Mouse (Mus musculus) gastrocnemius, adult 18-20 months (tissue): ENCODE results near the gene Mfn2. TPM values are rescaled to one million over a fixed set of nuclear protein-coding genes. Genes with fewer than 3 reads are reported as not detected.

Experiments used
- DNase-seq: peaks from one replicate; pipeline ENCODE4 v3.0.0; 2021; ENCODE audit warnings: low spot score
- long read RNA-seq, 2 experiments: library from polyadenylated mRNA; stranded (forward); transcript quantifications; one replicate each; pipeline ENCODE4 v2.0.0; 2021
- total RNA-seq, 2 experiments: library from RNA; stranded (reverse); gene quantifications; 2 replicates each; pipeline ENCODE4 v1.2.3; 2021

The Mfn2 gene
- 100 to 1,000 TPM; 403 to 443 TPM for total RNA-seq
- long read RNA-seq, experiment 1, full-length matches to known transcripts: 718 of 1,074 reads
- long read RNA-seq, experiment 1, partial matches to known transcripts: 179 of 1,074 reads
- long read RNA-seq, experiment 1, other reads (novel, unspliced or antisense): 177 of 1,074 reads
- long read RNA-seq, experiment 2, full-length matches to known transcripts: 398 of 632 reads
- long read RNA-seq, experiment 2, partial matches to known transcripts: 94 of 632 reads
- long read RNA-seq, experiment 2, other reads (novel, unspliced or antisense): 140 of 632 reads

DNA sequence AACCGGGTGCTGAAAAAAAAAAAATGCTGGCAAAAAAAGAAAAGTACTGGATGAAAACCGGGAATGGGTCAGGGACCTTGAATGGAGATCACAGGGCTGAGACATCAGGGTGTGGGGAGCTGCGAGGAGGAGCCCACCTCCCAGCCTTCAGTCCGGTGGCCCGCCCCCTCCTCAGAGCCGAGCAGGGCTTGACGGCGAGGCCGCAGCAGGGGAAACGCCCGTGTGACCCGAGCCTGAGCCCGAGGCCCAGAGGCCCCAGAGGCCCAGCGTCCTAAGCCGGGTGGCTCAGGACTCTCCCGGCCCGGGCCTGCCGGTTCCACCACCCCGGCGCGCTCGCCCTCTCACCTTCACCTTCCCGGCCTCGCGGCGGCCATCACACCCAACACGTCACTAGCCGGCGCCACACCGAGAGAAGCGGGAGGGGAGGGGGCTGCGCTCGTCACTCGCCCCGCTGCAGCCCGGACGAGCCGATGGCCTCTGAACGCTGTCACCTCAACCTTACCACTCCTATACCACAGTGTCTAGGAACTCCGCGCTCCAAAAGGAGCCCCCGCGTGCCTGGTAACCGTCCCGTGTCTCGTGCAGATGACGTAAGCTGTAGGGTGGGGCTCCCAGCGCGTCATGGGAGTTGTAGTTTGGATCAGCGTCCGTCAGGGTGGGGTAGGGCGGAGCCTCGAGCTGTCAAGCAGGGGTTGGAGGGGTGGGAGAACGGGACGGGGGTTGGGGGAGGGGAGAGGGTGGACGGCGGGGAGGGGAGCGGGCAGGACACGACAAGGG lies at the start of gene Mfn2:
Gene Mfn2, minus strand, starts transcription at position 392 of the 777 bp plus-strand sequence.
- peak; percentile 92 for DNase-seq

DNA sequence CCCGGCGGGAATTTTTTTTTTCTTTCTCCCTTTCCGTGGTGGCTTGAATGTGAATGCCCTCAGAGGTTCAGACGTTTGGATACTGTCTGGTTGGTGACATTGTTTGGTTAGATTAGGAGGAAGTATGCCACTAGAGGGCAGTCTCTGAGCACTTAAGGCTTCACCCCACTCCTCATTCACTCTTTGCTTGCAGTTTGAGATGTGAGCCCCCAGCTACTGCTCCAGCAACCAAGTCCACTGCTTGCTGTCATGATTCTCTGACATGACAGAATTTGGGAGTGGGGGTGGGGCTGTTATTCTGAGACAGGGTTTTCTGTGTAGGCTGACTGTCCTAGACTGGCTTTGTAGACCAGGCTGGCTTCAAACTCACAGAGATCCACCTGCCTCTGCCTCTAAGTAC lies 49.1 kb upstream of the Mfn2 start:
- DNase-seq: no peak

DNA sequence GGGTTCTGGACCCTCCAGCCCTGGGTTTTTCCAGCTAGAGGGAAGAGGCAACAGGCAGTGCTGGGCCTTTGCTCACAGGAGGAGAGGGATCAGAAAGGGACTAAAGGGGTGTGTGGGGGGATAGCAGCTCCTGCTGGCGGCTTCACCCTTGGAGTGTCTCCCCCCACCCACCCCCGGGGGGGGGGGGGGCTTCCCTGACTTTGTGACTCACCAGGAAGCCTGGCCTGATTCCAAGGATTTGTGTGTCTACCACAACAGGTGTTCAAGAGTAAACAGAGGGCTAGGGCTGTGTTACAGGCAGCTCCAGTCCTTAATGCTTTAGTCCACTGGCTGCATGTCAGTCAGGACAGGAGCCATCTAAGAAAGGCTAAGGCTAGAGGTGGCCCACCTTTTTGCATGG lies 43.0 kb upstream of the Mfn2 start:
- DNase-seq: no peak

DNA sequence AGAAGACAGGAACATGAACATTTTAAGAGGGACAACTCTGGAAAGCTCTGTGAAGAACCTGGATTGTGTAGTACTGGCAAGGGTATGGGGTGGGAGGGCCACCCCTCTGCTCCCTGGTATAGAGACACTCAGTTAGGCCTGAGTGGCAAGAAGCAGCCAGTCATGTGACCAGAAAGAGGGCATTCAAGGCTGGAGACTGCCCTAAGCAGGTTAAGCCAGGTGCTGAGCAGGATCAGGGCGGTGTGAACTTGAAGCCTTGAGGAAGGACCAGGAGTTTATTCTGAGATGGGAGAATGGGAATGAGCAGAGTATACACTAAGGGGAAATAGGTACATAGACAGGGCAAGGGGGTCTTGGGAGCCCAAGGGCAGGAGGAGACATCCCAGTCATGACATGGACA lies 38.5 kb upstream of the Mfn2 start:
- DNase-seq: no peak

DNA sequence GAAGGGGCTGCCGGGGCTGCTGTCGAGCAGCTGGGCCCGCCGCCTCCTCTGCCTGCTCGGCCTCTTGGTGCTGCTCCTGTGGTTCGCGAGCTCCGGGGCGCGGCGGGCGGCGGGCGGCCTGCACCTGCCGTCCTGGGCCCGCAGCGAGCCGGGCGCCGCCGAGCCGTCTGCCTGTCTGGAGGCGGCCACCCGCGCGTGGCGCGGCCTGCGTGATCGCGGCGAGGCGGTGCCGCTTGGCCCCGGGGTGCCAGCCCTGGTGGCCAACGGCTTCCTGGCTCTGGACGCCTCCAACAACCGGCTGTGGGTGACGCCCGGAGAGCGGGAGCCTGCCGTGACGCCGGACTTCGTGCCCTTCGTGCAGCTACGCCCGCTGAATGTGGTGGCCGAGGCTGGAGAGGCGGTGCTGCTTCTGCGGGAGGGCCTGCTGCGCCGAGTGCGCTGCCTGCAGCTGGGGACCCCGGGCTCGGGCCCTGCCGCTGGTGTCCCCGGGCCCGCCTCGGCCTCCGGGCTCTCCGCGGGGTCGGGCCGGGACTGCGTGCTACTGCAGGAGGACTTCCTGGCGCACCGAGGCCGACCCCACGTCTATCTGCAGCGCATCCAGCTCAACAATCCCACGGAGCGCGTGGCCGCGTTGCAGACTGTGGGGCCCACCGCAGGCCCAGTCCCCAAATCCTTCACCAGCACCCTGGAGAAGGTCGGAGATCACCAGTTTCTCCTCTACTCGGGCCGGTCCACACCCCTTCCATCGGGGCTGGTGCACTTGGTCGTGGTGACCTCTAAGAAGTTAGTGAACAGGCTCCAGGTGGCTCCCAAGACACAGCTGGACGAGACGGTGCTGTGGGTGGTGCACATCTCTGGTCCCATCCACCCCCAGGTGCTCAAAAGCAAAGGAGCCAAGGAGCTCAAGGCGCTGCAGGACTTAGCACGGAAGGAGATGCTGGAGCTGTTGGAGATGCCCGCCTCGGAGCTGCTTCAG lies 36.8 kb upstream of the Mfn2 start:
- DNase-seq: no peak

DNA sequence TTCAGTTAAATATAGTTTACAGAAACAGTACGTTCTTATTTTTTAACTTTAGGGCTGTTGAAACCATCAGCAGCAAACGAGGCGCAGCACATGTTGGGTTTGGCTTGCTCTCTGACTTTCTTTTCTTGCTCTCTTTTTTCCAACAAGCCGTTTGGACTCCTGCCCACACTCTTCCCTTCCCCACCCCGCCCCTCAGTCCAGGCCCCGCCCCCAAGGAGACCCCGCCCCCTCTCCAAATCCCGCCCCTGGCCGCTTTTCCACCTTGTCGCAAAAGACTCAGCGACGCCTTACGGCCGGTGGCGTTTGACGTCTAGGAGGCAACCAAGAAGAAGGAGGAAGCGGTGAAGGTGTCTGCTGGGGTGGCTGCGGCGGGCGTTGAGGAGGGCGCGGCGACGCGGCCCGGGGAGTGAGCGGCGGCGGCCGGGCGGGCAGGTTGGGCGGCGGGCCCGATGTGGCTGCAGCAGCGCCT lies 36.1 kb upstream of the Mfn2 start, which contains the start of gene 2510039O18Rik:
Gene 2510039O18Rik, plus strand, starts transcription at position 320 of the 469 bp plus-strand sequence.
- peak; percentile 85 for DNase-seq

DNA sequence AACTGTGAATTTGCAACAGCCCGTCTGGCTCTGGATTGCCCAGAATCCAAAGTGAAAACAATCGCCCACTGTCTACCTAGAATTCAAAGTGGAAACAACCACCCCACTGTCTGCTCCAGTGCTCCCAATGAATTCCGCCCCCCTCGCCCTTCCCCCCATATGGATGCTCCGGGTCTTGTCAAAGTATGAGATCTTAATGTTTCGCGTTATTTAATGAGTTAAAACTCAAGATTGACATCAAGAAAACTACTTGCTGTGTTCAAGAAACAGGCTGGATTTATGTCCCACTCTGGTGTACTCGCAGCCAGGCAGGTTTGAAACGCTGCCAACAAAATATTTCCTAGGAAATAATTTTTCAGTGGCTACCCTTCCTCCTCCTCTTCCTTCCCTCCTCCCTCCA lies 35.6 kb upstream of the Mfn2 start:
- DNase-seq: peak; percentile 38

DNA sequence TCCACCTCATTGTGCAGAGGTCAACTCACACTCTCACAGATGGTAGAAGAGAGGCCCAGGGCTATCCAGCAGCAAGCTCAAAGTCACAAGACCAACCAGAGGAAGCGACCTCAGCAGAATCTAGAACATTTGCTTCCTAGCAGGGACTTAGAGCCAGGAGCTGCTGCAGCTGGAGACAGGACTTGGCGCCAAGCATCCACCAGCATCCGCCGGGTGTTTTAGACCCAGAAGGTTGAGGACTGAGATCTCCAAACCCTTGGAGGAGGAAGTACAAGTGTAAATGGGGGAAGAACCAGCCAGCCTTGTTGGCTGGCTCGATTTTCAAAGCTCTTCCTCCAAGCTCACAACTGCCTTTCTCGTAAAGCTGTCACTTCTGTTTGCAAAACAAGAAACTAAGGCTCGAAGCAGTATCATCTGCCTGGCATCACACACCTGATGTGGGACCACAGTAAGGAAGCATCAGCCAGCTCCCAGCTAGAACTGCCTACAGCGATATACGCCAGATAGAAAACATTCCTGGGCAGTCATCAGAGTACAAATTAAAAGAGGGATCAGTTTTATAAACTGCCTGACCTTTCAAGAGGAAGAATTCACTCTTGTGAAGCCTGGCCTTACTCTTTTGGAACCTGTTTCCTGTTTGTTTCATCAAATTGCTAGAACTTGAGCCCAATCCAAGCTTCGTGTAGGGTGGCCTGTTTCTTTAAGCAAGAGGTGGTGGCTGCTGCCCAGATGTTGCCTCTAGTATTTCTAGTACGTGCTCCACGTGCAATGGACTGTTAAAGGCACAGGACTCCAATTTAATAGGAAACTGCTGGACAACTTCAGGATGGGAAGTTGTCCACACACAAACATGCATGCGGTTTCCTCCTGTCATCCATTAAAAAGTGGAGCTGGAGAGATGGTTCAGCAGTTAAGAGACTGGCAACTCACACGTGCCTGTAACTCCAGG lies 33.9 kb upstream of the Mfn2 start:
- peak; percentile 65 for DNase-seq

DNA sequence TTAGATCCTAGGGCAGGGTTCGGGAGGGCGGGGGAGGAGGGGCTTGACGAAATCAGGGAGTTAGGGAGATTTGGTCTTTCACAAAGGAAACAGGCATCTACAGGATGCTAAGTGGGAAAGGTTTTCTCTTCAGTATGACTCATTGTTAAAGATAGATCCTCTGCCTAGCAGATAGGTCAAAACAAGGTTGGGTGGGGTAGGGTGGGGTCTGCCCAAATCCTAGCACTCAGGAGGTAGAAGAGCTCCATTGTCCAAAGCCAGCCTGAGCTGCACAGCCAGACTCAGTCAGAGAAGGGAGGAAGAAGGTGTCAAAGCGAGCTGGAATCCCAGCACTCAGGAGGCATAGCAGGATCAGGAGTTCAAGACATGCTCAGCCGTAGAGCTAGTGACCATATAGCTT lies 33.0 kb upstream of the Mfn2 start:
- no peak for DNase-seq

DNA sequence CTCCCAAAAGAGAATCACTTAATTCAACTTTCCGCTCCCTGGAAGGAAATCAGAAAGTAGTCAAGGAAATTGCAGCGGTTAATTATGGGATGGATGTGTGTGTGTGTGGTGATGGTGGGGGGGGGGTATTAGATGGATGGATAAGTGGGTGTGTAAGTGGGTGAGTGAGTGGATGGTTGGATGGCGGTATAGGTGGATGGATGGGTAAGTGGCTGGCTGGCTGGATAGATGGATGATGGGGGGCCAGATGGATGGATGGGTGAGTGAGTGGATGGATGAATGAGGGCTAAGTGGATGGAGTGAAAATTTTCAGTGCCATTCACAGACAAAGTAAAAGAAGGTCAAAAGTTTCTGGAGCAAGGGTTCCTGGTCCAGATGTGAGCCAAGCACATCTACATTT lies 32.5 kb upstream of the Mfn2 start:
- no peak for DNase-seq

DNA sequence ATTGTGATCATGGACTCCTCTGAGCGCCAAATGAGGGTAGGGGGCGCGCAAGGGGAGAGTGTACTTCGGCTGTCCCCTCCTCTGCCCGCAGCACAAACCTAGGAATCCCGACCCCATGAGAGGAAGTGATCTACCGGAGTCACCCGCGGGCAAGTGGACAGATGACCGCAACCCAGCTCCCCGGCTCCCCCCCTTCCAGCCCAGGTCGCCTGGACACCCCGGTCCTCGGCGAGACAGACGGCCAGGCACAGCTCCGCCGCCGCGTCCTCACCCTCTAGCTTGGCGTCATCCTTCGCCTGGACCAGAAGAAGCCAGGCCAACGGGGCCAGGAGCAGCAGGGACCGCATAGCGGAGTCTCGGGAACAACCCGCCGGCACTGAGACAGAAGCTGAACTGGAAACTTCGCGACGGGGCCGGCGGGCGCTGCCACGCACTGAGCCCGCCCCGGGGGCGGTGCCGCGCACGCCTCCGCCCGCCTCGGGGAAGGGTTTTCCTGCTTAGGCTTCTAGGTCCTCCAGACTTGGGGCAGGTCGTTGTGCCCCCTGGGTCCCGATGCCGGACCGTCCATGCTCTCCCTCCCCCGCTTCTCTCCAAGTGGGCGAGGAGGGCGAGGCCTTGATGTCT lies 31.9 kb upstream of the Mfn2 start, which contains the start of gene Plod1:
Gene Plod1, minus strand, starts transcription at position 437 of the 624 bp plus-strand sequence.
- peak; percentile 87 for DNase-seq

DNA sequence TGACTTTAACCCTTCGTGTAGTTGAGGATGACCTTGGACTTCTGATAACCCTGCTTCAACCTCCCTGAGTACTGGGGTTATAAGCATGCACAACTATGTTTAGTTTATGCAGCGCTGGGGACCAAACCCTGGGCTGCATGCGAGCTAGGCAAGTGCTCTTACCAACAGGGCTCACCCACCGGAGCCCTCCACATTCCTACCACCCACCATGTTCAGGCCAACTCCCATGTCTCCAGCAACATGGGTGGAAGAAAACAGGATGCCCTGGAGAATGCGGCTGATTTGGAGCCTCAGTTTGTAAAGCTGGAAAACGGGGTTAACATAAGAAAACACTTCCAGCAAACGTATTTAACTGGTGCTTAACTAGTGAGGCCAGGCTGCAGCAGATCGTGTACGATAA lies 31.4 kb upstream of the Mfn2 start:
- no peak for DNase-seq

DNA sequence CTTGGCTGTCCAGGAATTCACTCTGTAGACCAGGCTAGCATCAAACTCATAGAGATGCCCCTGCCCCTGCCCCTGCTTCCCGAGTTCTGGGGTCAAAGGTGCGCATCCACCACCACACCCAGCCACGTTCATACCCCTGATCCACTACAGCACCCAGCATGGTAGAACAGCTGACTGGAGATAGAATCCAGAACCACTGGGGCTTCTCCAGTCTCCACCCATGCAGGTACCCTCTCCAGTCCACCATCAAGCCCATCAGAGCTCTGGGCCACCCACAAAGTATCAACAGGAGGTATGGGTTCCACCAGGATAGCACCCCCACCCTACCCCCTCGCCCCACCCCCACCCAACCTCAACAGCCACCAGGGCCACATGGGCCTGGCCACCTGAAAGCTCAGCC lies 30.1 kb upstream of the Mfn2 start:
- DNase-seq: no peak

DNA sequence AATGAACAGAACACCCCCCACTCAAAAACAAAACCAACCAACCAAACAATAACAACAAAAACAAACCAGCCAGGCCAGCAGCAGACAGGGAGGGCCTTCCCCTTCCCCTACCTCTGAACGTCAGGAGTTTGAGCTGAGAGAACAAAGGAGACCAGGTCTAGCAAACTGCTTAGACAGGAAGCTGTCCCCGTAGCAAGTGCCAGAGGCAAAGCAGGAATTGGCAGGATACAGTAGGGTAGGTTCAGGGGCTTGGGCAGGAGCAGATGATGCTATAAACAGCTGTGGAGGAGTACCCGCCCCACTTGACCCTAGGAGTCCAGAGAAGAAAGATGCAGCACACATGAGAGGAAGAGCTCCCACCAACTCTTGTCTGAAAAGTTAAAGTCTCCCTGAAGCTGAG lies 29.6 kb upstream of the Mfn2 start:
- no peak for DNase-seq

DNA sequence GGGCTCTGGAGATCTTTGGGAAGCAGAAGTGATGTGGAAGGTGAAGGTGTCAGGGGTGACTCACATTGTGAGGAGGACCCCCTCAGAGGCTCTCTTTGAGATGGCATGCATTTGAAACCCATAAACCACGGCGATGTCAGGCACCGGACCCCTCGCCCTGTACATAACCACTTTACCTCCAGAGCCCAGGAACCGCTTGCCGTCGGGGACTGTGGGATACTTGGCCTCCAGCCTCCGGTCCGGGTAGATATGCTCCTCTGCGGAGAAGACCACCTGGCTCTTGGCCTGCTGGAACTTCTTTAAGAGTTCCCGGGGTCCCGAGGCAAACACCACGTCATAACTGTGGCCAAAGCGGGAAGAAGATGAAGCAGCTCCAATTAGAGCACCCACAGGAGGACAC lies 26.4 kb upstream of the Mfn2 start:
- DNase-seq: no peak

DNA sequence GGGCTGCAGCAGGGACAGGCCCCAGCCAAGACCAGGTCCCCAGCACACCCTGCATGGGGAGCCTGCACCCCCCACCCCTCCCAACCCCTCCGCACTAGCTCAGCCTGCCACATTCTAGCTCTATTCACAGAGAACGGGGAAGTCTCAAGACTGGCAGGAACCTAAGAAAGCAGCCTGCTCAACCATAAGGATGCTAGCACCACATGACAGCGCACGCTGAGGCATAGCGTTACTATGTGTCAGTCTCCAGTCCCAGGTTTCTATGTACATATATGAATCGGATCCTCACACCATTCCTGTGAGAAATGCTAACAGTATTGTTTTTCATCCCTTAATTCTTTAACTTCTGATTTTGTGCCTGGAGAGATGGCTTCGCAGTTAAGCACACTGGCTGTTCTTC lies 24.0 kb upstream of the Mfn2 start:
- no peak for DNase-seq

DNA sequence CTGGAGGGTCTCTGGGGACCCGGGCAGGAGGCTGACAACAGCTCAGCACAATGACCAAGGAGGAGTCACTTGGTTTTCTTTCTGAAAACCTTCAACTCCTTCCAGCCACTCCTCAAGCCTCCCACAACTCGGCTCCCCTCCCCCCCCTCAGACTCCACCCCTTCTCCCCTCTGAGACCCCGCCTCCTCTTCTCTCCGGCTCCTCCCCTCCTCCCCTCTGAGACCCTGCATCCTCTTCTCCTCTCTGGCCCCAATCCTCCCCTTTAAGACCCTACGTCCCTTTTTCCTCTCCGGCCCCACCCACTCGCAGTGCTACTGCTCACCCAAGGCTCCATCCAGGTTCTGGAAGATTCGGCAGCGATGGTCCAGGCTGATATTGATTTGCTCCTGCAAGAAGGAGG lies 23.6 kb upstream of the Mfn2 start:
- DNase-seq: no peak

DNA sequence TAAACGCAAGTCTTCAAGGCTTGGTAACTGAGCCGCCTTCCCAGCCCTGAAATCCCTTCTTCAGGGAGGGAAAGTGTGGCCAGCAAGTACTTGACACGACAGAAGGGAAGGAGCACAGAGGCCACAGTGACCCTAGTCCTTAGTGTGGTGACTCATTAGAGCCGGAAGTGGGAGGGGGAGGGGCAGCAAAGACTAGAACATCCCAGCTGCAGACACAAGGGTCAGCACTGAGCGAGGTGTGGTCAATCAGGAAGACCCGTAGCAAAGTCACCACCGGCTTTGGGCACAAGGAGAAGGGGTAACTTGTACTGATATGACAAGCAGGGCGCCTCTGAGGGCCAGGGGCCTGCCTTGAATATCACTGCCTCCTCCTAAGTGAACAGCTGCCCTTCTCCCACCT lies 23.2 kb upstream of the Mfn2 start:
- DNase-seq: peak; percentile 53

DNA sequence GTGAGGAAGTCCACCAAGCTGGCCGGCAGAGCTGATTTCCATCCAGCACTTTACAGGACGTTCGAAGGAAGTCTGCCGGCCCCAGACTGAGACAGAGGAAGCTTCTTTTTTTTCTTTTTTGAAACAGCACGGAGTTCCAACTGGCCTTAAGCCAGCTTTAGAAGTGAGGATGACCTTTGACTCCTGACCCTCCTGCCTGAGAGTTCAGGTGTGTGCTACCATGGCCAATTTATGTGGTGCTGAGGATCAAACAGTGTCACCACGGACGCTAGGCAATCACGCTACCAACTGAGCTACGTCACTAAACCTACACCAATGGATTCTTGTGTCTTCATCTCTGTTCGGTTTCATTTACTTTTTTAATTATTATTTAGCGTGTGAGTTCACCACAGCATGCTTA lies 17.8 kb upstream of the Mfn2 start:
- no peak for DNase-seq

DNA sequence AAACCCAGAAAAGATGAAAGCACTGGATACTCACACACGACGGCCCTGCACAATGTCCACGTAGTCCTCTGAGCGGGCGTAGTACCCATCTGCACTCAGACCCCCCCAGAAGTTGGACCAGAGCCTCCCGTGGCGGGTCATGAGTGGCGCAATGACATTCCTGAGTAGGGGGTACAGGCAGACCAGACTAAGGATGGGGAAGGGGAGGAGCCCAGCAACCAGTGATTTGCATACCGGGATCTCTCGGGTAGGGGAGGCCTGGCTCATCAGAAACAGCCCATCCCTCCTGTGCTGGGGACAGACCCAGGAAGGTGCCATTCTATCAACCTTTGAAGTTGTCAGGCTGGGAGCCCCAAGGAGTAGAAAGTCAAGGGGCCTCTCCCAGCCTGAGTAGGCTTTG lies 16.5 kb upstream of the Mfn2 start:
- no peak for DNase-seq
